Mouse (Mus musculus): ENCODE measurements at regions not wholly inside any gene's neighbourhood (a gene's known extent, or its start where the extent isn't known, plus 50 kb on each side); places are given as distances from the start of the nearest gene placed in this dataset.

DNA sequence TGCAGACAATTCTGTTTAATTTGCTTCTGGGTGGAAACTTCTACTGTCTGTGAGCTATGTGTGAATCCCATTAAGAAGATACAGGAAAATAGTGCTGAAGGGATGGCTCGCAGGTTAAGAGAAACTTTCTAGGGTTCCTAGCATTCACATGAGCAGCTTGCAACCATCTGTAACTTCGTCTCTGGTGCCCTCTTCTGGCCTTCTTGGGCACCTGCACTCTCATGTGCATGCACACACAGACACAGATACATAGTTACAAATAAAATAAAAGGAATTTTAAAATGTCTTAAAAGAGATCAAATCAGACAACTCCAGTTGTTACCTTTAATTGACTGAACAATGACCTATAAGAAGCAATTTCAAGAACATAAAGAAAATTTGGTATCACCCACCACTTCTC lies 588.6 kb upstream of the Lmcd1 start:
- no peak for TF ChIP-seq EP300 (optimal IDR thresholded peaks at IDR 0.05)
- no peak for TF ChIP-seq CTCF (IDR thresholded peaks at IDR 0.05; ENCODE audit: low read depth)

All from stomach, postnatal 0 days (tissue).